Mouse (Mus musculus) kidney, adult 8-10 months (tissue): Measurements from ENCODE around the gene Sgca.
"Not testable (repeated sequence)": the region's sequence is repeated elsewhere in the genome, so short reads cannot be mapped to it uniquely, and the experiment has no call there.

Source experiments
- DNase-seq, 2 experiments: peaks; one replicate each; pipeline ENCODE4 v3.0.0; 2022

Gene Sgca

GRCm38 (mm10) chr11:94976199-94976598 is at the start of gene Sgca:
Gene Sgca (minus strand): TSS chr11:94976327.
- DNase-seq = no peak

DNA sequence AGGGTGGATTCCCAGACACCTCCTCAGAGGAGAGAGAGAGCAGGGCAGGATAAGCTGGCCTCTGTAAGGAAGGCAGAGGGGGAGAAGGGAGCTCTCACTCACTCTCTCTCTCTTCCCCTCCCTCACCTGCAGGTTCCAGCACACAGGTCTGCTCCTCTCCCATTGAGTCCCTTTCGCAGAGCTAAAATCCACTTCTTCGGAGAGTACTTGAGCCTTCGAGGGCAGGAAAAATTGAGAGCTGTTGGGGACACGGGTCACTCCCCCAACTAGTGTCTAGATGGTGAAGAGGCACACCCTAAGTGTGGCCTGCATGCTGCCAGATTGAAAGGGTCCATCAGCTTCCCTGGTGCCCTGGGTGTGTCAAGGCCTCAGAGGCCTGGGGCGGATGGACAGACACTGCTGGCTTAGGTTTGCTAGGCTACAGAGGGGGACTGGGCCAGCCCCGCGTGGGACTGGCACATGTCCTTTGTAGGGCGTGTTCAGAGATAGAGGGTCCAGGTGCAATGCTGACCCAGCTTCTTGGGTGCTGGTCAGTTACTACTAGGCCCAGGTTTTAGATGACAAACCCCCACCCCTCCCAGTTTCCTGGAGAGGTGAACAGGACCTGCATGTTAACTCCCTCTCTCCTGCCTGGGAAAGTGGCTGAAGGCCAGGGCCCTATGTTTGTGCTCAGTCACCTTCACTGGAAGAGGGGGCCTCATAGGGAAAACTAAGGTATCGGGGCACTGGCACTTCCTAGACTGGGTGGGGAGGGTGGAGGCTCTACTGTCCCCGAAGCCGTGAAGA is 49.3 kb upstream of the Sgca start:
- DNase-seq = no peak

- DNase-seq = peak; percentile 68 to 71
Observed at GRCm38 (mm10) chr11:95024439-95025184, 48.5 kb upstream of the Sgca start.

- DNase-seq = no peak
Observed at GRCm38 (mm10) chr11:95023481-95023880, 47.4 kb upstream of the Sgca start.

- no peak for DNase-seq
Observed at GRCm38 (mm10) chr11:95022237-95022992, 46.3 kb upstream of the Sgca start.

DNA sequence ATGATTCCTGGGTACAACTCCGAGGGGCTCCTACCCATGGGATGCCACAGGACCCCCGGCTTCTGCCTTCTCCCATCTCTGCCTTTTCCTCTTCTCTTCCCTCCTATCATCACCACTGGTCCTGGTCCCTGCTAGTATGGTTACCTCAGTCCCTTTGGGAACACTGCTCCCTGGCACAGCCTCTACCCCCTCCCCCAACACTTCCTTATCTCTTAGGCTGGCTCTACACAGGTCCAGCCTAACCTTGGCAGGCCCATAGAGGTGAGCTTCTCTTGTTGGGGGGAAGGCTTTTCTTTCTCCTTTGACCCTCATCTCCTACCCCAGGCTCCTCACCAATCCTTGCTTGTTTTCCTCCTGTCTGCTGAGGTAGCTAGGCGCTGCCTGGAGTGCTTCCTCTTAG is 39.4 kb upstream of the Sgca start:
- no peak for DNase-seq

DNA sequence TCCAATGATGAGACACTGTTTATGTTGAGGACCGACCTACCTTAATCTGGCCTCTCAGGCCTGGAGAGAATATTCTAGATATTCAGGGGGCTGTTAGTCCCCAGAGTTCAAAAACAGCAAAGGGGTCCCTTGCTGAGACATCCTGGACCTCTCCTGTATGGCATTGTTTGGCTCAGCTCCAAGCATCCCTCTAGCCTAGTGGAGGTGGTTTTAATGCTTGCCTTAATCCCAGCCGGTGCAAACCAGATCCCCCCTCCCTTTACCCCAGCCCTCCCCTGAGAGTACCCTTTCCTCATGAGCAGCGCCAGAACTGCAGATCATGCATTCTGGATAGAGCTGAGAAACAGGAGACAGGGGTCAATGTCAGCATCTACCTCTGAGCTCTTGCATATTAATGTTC is 36.4 kb upstream of the Sgca start:
- no peak for DNase-seq

- no peak for DNase-seq
Observed at GRCm38 (mm10) chr11:95012075-95012474, 35.9 kb upstream of the Sgca start.

GRCm38 (mm10) chr11:95011416-95011815 is 35.3 kb upstream of the Sgca start:
- no peak for DNase-seq

DNA sequence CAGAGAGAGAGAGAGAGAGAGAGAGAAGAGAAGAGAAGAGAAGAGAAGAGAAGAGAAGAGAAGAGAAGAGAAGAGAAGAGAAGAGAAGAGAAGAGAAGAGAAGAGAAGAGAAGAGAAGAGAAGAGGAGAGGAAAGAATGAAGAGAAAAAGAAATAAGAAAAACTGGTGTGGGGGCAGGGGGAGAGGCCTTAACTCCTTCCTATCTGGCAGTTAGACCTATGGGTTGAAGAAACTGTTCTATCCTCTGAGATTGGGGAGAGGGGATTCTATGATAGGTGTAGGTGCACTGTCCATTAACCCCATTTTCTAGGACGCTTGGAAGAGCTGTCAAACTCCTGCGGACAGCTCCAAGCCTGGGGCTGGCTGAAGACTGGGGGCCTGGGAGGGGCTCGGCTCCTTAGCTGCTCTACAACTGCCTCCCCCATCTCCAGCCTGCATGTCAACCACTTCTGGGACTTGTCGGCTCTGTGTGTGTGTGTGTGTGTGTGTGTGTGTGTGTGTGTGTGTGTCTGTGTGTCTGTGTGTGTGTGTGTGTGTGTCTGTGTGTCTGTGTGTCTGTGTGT is 34.8 kb upstream of the Sgca start:
- DNase-seq = not testable (repeated sequence)

- no peak for DNase-seq
Observed at GRCm38 (mm10) chr11:95010141-95010739, 34.1 kb upstream of the Sgca start.

DNA sequence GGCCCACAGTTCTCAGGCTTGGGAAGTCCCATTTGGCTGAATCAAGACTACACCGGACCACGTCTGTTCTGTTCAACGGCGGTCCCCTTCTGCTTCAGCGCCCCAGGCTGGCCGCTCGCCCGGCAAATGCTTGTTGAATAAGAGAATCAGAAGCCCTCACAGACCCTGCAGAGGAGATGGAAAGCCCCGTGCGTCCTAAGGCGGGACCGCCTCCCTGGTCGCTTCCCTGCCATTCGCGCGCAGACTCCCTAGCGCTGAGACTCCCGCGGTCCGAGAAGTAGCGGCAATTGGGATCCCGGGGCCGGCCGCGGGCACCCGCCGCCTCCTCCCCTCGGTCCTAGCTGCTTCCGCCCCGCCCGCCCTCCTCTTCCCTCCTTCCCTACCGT is 33.5 kb upstream of the Sgca start, which contains the start of gene Samd14:
TSS of gene Samd14 (plus strand) at position 251 of the 386 bp plus-strand sequence.
- DNase-seq = peak in 1 of 2 experiments; percentile 36

GRCm38 (mm10) chr11:95008661-95009628 is 32.8 kb upstream of the Sgca start:
- DNase-seq = no peak

- DNase-seq = no peak
Observed at GRCm38 (mm10) chr11:95007418-95007817, 31.3 kb upstream of the Sgca start.

DNA sequence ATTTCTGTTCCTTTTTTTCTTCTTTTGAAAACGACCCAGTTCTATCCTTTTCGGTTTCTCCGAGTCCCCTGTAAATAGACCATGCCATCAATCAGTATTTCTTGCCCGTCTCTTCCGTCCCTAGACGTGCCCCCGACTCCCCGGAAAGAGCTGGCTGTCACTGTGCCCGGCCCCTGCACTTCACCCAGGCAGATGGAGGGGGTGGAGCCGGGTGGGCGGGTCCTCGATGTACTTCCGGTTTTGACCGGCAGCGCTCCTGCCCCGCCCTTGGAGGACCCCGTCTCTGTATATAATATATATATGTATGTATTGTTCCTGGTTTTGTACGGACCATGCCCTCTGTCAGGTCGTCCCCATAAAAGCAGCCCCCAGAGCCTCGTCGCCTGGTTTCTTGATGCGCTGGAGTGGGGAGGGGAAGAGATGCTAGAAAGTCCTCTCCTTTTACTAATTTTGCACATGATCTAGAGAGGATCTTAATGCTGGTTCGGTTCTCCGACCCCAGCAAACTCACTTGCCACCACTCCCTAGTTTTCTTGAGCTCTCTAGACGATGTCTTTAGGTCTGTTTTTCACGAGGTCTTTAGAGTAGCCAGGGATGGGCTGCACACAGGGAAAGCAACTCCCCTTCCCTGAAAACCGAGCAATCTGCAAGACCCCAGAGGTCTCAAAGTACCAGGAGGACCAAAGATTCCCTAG is 30.5 kb upstream of the Sgca start:
- DNase-seq = peak; percentile 74 to 79

DNA sequence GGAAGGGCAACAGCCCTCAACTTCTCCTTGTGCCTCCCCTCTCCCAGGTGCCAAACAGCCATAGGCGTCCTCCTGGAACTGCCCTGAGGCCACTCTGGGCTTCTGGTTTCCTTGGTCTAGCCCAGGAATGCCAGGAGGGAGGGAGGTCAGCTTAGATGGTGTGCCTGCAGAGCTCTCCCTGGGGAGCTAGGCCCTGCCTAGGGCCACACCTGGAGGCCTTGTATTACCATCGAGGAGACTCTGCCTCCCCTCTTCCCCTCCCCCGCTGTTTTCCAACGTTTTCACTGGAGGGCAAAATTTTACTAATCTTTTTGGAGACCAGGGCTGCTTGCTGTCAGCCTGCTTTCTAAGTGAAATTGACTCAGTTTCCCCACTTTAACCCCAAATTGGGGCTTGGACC is 29.9 kb upstream of the Sgca start:
- no peak for DNase-seq

GRCm38 (mm10) chr11:95004937-95005198 is 28.7 kb upstream of the Sgca start:
- no peak for DNase-seq

GRCm38 (mm10) chr11:95004136-95004936 is 28.2 kb upstream of the Sgca start:
- no peak for DNase-seq

DNA sequence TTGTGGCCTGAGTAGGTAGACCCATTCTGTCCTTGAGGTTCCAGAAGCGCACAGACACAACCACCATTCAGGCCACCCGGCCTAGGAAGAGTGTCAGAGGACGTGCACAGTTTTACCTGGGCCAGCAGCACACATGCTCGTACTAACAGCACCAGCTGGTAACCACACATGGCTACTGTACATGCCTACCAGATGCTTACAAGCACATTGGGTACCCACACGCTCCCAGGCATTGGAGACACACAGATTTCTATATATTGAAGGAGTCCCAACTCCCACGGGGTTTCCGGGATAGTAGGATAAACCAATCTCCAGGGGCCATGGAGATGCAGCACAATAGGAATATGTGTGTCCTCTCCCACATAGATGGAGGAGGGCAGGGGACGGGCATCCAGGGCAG is 26.6 kb upstream of the Sgca start:
- DNase-seq = no peak
